Mouse (Mus musculus): ENCODE data around the gene Cmip.

Cmip gene

DNA sequence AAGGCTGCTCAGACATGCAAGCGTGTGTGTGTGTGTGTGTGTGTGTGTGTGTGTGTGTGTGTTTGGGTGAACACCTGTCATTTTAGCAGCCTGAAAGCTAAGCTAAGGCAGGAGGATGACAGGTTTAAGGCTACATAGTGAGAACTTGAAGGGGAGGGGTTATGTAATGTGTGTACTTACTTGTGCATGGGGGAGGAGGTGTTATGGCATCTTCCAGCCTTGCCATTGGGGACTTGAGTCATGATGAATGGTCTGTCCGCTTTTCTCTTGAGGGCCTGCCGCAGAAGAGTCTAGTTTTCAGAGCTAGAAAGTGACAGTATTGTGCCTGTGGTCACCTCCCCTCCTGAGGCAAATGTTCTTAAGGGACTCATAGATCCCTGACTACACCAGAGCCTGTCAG lies 174.7 kb downstream of the Cmip start:
- DNase-seq: no peak

DNA sequence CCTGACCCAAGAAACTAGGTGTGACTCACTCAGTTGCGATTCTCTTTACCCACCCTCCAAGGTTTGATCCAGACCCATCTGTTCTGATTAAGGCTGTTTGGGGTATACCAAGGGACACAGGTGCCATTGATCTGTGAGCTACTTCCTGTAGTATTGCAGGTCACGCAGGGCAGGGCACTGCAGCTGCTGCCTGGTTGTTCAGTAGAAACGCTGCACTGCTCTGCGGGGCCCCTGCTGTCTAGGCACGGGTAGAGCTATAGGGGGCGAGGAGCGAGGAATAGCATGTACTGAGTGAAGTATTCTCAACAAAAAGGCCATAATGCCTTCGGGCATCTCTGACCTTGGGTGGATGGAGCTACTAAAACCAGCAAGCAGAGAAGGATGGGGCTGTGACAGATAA lies 175.2 kb downstream of the Cmip start:
- DNase-seq: no peak

GRCm38 (mm10) chr8:117433968-117434367 lies 177.1 kb downstream of the Cmip start:
- no peak for DNase-seq

GRCm38 (mm10) chr8:117436786-117437185 lies 179.9 kb downstream of the Cmip start:
- no peak for DNase-seq

GRCm38 (mm10) chr8:117437616-117438015 lies 180.8 kb downstream of the Cmip start:
- DNase-seq: peak; percentile 42

- DNase-seq: no peak
Measured at GRCm38 (mm10) chr8:117440317-117440716, 183.5 kb downstream of the Cmip start.

GRCm38 (mm10) chr8:117440759-117441158 lies 183.9 kb downstream of the Cmip start:
- DNase-seq: no peak

DNA sequence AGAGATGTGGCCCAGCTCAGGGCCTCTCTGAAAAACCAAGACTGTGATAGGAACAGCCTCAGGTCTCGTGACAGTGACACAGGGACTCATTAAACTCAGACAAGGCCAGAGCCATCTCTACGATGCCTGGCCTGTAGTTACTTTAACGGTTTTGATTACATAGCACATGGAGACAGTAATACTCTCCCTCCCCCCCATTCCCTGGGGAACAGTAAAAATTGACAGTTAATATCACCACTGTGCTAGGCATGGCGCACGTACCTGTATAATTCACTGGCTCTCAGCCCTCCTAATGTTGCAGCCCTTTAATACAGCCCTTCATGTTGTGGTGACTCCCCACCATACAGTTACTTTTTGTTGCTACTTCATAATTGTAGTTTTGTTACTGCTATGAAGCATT lies 188.6 kb downstream of the Cmip start:
- no peak for DNase-seq

DNA sequence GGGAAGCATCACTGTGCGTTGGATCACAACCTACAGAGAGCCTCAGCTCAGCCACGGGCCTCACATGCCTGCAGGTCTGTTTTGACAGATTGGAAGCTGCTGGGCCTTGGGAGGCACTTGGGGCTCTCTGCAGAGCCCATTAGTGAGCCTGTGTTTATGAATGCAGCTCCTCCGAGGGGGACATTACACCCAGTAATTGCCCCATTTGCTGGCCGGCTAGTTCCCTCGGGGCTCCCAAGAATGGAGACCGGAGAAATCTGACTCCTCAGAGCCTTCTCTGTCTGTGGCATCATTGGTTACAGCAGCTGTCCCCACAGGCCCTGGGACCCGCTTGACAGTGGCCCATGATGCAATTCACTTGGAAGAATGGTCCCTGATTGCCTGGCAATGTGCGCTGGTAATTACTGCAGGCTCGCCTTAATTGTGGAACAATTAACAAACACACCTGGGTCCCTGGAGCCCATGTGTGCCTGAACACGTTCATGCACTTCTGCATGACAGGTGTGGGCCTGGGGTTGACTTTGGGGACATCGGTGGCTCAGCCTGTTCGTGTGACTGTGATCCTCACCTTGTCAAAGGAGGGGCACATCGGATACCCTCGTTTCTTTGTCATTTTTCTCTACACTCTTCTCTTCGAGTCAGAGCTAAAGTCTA lies 189.6 kb downstream of the Cmip start:
- DNase-seq: no peak

DNA sequence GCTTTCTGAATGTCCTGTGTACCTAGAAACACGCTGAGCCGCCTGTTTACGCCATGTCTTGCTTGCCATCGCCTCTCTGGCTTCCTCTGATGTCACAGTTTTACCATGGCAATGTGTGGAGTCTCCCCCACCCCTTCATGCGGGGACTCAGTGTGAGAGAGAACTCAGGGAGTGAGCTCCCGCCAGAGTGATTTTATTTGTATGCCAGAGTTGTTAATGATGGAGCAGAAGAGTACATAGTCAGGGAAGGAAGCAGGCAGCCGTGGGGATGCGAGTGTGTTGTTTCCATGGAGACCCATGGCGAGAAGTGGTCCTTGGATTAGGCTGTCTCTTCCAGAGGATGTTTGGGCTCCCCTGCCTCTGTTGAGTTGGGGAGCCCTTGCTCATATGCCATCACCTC lies 194.2 kb downstream of the Cmip start:
- DNase-seq: no peak

- DNase-seq: no peak
Measured at GRCm38 (mm10) chr8:117453974-117454373, 197.1 kb downstream of the Cmip start.

DNA sequence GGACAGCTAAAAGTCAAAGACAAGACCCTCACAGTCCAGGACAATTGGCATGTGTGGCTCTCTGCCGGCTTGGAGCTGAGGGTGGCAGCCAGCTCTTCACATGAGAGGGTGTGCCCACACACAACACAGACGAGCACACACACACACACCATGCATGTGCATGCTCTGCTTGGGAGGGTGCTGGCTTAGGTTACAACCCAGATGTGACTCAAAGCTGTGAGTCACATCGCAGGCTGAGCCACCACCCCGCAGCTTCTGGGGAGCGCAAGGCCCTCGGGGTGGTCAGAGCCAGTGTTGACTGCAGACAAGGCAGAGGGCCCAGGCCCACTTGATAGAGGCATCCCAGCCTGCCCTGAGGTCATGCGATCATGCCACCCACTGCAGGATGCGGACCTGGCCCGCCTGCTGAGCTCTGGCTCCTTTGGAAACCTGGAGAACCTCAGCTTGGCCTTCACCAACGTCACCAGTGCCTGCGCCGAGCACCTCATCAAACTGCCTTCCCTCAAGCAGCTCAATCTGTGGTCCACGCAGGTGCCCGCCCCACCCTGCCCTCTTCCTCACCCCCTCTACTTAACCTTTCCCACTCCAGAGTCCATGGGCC lies 197.8 kb downstream of the Cmip start:
- DNase-seq: no peak

DNA sequence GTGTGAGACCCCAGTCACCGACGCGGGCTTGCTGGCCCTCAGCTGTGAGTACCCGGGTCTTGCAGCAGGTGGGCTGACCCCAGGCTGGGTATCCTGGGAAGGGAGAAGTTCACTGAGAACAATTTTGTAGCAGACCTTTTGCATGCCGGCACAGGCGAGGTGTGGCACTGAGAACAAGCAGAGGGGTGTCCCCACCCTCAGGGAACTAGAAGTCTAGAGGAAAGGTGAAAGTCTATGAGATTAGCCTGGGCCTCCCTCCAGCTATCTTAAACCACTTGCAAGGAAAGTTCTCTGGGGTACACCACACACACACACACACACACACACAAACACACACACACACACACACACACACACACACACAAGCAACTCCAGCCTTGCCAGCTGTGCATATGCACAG lies 198.8 kb downstream of the Cmip start:
- no peak for DNase-seq

GRCm38 (mm10) chr8:117458440-117458839 lies 201.6 kb downstream of the Cmip start:
- DNase-seq: no peak

DNA sequence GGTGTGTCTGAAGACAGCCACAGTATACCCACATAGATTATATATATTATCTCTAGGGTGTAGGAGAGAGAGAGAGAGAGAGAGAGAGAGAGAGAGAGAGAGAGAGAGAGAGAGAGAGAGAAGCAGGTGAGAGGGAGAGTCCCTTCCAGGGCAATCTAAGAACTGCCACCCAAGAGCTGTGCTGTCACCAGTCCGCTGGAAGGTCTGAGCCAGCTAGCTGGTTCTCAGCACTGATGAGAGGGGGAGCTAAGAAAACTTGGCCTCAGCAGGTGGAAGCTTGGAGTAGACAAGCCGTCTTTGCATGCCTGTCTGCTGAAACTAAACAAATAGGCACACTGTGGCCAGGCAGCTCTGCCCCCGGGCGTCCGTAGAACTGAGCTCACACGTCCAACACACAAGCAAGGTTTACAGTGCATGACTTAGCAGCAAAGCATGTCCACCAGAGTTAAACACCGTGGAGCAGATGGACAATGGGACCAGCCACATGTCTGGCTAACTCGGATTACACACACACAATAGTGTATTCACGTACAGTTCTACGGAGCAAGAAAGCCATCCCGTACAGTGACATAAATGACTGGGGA lies 205.9 kb downstream of the Cmip start:
- DNase-seq: no peak

- peak; percentile 46 for DNase-seq
Measured at GRCm38 (mm10) chr8:117464525-117464924, 207.7 kb downstream of the Cmip start.

GRCm38 (mm10) chr8:117465250-117465649 lies 208.4 kb downstream of the Cmip start:
- peak; percentile 82 for DNase-seq

- no peak for DNase-seq
Measured at GRCm38 (mm10) chr8:117467466-117467865, 210.6 kb downstream of the Cmip start.

DNA sequence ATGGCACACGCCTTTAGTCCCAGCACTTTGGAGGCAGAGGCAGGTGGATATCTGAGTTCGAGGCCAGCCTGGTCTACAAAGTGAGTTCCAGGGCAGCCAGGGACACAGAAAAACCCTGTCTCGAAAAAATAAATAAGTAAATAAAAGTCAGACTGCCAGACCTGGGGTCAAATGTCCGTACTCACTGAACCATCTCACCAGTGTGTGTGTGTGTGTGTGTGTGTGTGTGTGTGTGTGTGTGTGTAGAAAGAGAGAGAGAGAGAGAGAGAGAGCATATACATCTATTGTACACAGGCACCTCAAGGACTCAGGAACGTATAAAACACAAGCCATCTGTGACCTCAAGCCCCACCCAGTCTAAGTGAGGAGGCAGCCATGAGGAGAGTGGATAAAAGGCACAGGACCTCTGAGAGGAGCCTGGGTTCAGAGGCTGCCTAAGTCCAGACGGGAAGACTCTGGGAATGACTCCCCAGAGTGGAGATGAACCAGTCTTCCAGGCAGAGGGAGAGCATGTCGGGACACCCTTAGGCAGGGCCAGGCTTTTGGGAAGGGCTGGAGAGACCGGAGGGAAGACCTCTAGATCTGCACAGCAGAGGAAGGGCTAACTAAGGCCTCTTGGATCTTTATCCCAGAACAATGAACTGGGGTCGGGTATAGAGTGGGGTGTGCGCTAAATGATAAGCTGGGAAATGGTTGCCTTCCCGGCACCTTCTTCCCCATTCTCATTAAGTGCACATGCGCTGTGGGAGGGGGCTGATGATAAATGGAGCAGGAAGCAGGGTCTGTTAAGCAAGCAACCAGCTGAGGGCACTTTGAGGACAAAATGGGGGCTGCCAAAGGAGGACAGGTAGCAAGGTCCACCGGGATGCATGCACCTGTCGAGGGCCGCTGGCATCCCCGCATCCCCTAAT lies 212.8 kb downstream of the Cmip start:
- DNase-seq: no peak

- DNase-seq: peak; percentile 85
Measured at GRCm38 (mm10) chr8:117470342-117470781, 213.5 kb downstream of the Cmip start.

- peak; percentile 86 for DNase-seq
Measured at GRCm38 (mm10) chr8:117471174-117471573, 214.3 kb downstream of the Cmip start.

DNA sequence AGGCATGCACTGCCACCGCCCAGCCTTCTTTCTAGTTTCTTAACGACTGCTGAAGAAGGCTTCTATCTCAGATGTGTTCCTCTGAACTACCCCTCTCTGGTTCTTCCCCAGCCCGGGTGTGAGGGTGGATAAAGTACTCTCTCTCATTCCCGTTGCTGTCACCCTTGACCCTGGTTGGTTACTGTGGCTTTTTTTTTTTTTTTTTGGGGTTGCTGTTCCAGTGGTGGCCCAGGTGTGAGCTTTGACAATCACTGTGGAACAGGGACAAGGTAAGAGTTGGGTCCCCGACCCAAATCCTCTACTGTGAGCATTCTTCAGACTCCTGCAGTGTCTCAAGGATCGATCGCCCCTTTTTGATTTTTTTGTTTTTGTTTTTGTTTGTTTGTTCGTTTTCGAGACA lies 214.8 kb downstream of the Cmip start:
- no peak for DNase-seq

- DNase-seq: no peak
Measured at GRCm38 (mm10) chr8:117472332-117472731, 215.5 kb downstream of the Cmip start.
